Mouse (Mus musculus) R1 (cell line): ENCODE data around the gene Anp32b.

Experiments
- DNase-seq: peaks from one replicate; pipeline ENCODE4 v3.0.0-alpha.2; 2018; ENCODE audit warnings: low read depth, low spot score

Anp32b gene

GRCm38 (mm10) chr4:46452855-46453719 lies 2.4 kb downstream of the Anp32b start:
- DNase-seq: no peak

DNA sequence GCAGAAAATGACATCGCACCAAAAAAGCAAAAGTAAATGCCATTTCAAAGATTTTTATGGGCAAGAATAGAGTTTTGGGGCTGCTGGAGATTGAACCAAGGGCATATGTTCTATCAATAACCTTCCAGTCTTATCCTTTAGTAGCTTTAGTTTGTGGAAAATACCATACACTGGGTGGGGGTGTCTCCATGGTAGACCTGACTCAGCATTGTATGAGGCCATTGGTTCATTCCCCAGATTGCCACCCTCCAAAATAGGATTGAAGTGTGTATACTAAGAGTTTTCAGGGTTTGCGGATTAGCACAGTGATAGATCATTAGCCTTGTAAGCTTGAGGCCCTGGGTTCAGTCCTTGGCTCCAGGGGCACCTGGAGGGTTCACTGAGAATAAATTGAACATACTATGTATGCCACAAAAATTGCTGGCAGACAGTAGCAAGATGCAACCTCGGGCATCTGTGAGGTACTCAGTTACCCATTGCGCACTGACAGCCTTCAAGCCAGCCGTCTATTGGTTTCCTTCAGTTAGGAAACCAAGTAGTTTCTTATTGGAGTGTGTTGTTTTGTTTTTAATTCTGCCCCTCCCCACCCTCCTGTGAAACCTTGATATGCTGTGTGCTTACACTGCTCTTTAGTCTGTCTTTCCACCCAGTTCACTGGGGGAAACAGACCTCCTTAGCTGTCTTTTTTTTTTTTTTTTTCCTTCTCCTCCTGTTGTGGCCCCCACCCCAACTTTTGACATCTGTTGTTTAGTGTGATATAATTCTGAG lies 3.6 kb downstream of the Anp32b start:
- no peak for DNase-seq

DNA sequence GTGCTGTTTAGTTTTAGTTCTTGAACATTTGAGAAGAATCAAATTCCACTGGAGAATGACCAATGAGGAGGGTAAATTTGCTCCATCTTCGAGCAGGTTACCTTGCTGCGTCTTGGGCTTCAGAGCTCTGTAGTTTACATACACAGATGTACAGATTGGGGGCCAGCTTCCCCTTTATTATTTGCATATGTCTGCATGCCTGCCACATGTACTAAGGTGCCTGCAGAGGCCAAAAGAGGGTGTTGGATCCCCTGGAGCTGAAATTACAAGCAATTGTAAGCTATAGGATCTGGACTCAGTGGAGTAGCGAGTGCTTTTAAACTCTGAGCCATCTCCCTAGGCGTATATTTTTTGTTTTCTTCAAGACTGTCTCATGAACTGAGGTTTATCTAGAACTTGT lies 6.1 kb downstream of the Anp32b start:
- DNase-seq: no peak

DNA sequence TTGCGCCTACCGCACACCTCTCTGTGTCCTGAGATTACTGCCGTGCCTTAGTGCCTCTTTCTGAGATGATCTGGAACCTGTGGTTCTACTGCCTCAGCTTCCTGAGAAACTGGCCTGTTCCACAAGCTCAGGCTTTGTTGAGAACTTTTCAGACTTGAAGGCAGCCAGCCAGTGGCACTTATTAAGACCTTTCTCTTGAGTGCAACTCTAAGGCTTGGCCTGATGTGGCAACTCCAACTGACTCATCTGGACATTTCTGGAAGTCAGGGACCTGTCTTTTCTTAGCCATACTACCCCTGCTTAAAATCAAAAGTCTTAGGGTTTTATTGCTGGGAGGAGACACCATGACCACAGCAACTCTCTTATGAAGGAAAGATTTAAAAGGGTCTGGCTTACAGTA lies 6.5 kb downstream of the Anp32b start:
- no peak for DNase-seq

DNA sequence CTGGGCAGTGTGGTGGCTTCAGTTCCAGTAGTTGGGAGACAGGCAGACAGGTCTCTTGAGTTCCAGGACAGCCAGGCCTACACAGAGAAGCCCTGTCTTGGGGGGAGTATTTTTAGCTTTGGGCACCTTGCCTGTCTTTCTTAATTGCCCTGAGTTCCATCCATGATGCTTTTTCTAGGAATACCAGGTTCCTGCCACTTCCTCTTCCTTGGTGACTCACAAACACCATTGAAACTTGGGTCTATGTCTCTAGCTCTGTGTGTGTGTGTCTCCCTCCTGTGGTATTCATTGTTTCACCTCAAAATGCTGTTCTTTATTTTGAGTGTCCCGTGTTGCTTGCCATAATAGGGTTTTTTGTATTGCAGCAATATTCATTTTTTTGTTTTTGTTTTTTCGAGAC lies 7.7 kb downstream of the Anp32b start:
- no peak for DNase-seq

- DNase-seq: peak; percentile 74
These were observed 12.6 kb downstream of the Anp32b start for GRCm38 (mm10) chr4:46463130-46463830.

DNA sequence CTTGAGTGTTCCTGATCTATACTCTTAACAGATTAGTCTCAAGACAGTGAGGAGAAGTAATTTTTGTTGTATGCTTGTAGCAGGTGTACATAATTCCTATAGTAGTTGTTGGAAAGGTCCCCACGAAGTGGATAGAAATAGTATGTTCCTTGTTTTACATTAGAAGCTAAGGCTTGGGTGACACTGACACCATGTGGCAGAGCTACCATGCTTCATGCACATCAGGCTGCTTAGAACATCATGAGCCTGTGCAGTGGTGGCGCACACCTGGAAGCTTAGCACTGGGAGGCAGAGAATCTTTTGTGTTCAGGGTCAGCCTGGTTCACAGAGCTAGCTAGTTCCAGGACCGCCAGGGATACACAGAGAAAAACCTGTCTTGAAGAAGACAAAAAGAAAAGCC lies 15.0 kb downstream of the Anp32b start:
- no peak for DNase-seq

DNA sequence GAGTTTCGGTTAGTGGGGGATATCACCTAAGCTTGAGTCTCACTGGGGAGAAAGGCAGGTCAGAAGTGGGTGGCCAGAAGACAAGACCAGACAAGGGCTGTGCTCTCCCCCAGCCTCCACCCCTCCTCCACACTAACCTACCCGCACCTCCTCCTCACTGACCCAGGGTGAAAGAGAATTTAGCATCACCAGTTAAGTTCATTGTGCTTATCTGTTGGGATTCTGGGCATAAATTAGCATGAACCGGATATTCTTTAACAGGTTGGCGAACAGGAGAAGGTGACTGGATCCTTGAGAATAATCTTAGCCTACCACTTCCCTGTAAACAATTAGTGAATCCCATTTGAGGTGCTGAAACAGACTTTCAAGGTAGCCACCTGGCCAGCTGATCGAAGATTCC lies 24.4 kb downstream of the Anp32b start:
- DNase-seq: peak; percentile 86

- DNase-seq: no peak
These were observed 28.4 kb downstream of the Anp32b start for GRCm38 (mm10) chr4:46479081-46479480.

DNA sequence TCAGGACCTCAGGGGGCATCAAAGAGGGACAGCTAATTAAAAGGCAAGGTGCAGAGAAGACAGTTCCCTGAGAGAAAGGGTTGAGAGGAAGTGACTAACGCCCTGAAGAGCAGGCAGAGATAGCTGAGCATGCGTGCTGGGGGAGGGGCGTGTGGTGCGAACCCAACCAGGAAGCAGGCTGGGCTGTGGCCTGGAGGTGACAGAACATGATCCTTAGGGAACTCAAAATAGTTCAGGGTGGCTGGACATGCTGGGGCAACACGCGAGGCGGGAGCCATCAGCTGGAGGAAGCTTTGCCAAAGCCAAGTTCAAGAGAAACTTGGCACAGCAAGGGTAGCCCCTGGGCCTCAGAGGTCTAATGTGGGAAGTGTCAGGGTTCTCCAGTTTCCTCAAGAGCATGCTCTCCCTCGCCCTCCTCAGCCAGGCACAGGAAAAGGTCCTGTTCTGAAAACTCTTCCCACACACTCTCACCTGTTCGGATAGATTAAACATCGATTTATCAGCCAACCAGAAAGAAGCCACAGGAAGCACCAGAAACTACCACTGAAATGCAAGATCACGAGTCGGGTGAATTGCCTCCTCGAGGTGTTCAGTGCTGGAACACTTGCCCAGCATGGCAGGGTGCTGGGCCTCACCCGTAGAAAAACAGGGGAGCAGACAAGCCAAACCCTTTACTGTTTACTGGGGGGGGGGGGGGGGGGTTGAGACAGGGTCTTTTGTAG lies 35.2 kb downstream of the Anp32b start:
- peak; percentile 81 for DNase-seq

DNA sequence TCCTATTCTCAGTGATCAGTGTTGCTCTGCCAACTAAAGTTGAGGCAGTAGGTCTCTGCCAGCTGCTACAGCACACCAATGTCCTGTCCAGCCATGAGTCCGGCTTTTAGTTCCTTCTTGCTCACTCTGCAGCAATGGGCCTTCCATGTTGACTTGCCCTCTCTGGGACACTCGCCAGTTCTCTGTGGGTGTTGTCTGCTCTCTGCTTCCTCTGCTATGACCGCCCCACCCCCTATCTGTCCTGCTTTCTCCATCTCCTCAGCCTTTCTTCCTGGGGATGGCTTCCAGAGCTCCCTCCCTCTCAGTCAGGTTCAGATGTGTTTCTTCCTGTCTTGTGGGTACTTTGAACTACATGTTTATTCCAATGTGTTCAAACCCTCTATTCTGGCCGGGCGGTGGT lies 36.6 kb downstream of the Anp32b start:
- DNase-seq: no peak

DNA sequence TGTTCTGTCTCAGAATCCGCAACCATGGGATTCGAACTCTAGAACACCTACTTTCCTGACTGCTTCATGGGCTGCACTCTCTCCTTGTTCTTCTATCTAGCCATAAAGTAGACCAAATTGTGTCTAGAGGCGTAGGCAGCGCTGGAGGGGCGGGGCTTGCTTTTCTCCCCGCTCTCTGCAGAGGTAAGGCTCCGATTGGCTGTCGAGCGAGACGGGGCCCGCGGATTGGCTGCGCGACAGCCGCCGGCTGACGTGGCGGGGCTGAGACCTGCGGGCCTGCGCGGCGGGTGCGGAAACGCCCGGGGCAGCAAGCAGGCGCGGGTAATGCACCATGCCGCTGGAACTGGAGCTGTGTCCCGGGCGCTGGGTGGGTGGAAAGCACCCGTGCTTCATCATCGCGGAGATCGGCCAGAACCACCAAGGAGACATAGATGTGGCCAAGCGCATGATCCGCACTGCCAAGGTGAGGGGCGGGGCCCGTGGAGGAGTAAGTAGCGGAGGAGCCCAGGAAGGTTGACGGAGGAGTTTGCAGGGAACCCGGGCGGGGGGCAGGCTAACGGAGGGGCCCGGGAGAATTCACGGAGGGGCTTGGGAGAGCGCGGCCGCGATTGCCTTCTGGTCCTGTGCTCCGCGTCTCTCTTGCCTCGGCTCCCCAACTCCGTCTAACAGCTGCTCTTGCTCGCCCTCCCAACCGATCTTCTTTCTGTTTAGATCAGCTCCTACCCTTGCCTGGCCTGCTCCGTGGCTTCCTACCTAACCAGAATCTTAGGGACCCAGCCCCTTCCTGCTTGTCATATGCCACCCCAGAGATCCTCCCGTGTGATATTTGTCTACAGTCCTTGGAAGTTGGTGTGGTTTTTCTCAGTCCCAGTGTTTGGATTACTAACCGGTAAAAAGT lies 38.6 kb downstream of the Anp32b start, which contains the start of gene Nans:
Nans (plus strand) TSS at position 221 of the 898 bp plus-strand sequence.
- peak; percentile 97 for DNase-seq

- no peak for DNase-seq
These were observed 42.4 kb downstream of the Anp32b start for GRCm38 (mm10) chr4:46493071-46493470.

- no peak for DNase-seq
These were observed 44.8 kb downstream of the Anp32b start for GRCm38 (mm10) chr4:46495543-46495942.

DNA sequence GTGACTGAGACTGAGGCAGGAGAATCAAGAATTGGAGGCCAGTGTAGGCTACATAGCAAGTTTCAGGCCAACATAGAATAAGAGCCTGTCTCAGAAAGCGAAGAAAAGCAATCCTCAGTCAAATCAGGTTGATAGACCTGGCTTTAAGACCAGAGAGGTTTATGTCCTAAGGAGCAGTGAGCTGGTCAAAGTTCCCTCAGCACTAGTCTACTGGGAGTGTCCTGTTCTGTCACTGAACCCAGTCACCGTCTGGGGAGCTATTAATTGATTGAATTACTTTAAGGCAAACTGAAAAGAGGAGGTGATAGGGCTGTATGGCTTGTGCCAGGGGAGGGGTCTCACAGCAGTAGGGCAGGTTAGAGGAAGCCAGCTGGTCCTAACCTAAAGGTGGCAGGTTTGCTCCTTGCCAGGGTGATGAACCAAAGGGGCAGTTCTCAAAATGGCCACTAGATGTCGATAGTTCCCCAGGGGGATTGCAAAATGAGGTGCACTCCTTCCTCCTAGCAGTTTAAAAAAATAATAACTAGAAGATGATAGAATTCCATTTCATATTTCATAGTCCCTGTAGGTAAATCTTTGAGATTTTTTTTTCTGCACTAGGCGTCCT lies 46.7 kb downstream of the Anp32b start:
- DNase-seq: peak; percentile 71

- DNase-seq: no peak
These were observed 47.8 kb downstream of the Anp32b start for GRCm38 (mm10) chr4:46498511-46498910.

GRCm38 (mm10) chr4:46498976-46499375 lies 48.3 kb downstream of the Anp32b start:
- DNase-seq: peak; percentile 57

DNA sequence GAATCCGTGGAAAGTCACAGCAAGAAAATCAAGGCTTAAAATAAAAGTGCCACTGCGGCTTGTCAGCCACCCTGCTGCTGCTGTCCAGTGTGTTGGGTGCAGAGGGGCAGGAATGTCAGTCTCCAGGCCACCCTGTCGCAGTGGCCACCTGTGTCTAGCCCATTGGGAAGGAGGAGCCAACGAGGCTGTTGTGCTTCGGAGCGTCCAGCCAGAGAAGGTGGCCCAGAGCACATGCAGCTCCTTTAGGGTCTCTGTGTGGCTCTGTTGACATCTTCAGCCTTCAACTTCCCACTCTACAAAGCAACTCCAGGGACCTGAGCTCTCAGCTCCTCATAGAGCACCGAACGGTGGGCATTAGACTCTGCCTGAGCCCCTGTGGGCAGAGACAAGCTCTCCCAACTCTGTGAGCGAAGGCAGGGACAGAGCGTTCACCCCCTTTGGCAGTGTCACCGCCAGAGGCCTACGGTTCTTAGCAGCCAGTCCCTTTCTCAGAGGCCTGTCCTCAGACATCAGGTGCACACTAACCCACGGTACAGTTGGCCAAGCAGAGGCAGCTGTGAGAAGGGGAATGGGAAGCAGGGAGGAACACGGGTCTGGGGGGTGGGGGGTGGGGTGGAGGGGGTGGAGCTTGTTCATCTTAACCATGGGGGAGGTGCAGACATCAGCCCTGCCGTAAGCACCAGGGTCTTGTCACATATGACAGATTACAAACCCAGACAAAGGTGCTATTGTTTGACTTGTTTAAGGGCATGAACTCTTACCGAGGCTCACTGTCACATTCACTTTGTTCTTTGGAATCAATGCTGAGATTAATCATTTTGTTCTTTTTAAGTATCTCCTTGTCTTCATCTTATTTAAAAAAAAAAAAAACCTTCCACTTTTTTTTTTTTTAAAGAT lies 52.2 kb downstream of the Anp32b start:
- DNase-seq: no peak

GRCm38 (mm10) chr4:46503881-46504280 lies 53.2 kb downstream of the Anp32b start:
- no peak for DNase-seq
